Mouse (Mus musculus): ENCODE results near the gene Cab39. TPM values are rescaled to one million over a fixed set of nuclear protein-coding genes. Genes with fewer than 3 reads are reported as not detected.
A peak's percentile ranks its signal among the peaks of the same experiment; 100 is the strongest.
"Not testable (repeated sequence)": the region's sequence is repeated elsewhere in the genome, so short reads cannot be mapped to it uniquely, and the experiment has no call there.

Gene Cab39
- polyA plus RNA-seq, 1 experiment from 2014 or later: 74.3 TPM

- no peak for ATAC-seq
- POLR2A ChIA-PET: interaction anchor here (0.6 kb wide), 1 partner anchor 30 kb away, joined by 3 read pairs; no protein-coding TSS in a partner anchor
- TF ChIP-seq CTCF (IDR thresholded peaks at IDR 0.05): no peak
- in situ Hi-C loops (cut with MboI; ENCODE audit: low pct_unique_long_range_greater_than_20kb): no loop called here
- no peak for DNase-seq (ENCODE audit: low read depth, low spot score)
- CTCF ChIA-PET: no interaction called here
- peaks cover 16% of the 10 kb centered on the region for H3K27me3 ChIP-seq
These were observed 1.8 kb upstream of the Cab39 start for GRCm38 (mm10) chr1:85791476-85791875.

- in situ Hi-C loops (cut with MboI; ENCODE audit: low pct_unique_long_range_greater_than_20kb): no loop called here
- no peak for TF ChIP-seq CTCF (IDR thresholded peaks at IDR 0.05)
- POLR2A ChIA-PET: interaction anchor here (0.8 to 1.4 kb wide), 3 partner anchors 23 to 57 kb away, joined by 3 read pairs; no protein-coding TSS in a partner anchor
- peak; percentile 55 for ATAC-seq
- CTCF ChIA-PET: interaction anchor here (0.8 to 3.0 kb wide), 9 partner anchors 9 to 59 kb away, joined by 3 to 13 read pairs (median 5); no protein-coding TSS in a partner anchor
- DNase-seq (ENCODE audit: low read depth, low spot score): no peak
- H3K27me3 ChIP-seq: peaks cover 3% of the 10 kb centered on the region
These were observed 998 bp downstream of the Cab39 start for GRCm38 (mm10) chr1:85794106-85794771.

GRCm38 (mm10) chr1:85795196-85795595 is 2.0 kb downstream of the Cab39 start:
- POLR2A ChIA-PET: no interaction called here
- CTCF ChIA-PET: interaction anchor here (0.6 to 3.0 kb wide), 5 partner anchors 8 to 59 kb away, joined by 3 to 13 read pairs (median 5); no protein-coding TSS in a partner anchor

GRCm38 (mm10) chr1:85799776-85800175 is 6.5 kb downstream of the Cab39 start:
- in situ Hi-C loops (cut with MboI; ENCODE audit: low pct_unique_long_range_greater_than_20kb): loop anchor here (5.0 kb wide), 1 partner anchor 38 kb away; no protein-coding TSS in a partner anchor
- DNase-seq (ENCODE audit: low read depth, low spot score): no peak
- TF ChIP-seq CTCF (IDR thresholded peaks at IDR 0.05): no peak
- POLR2A ChIA-PET: no interaction called here
- CTCF ChIA-PET: interaction anchor here (0.8 to 0.9 kb wide), 2 partner anchors 42 to 241 kb away, joined by 3 read pairs; no protein-coding TSS in a partner anchor
- peak; percentile 44 for ATAC-seq
- H3K27me3 ChIP-seq: no peaks in the 10 kb centered on the region

More at GRCm38 (mm10) chr1:85795196-85795595, 2.0 kb downstream of the Cab39 start:
- ATAC-seq (no peak), DNase-seq (ENCODE audit: low read depth, low spot score) (no peak)
- no peak for TF ChIP-seq CTCF (IDR thresholded peaks at IDR 0.05)
- in situ Hi-C loops (cut with MboI; ENCODE audit: low pct_unique_long_range_greater_than_20kb): loop anchor here (5.0 kb wide), 1 partner anchor 42 kb away; no protein-coding TSS in a partner anchor
- no peaks in the 10 kb centered on the region for H3K27me3 ChIP-seq

GRCm38 (mm10) chr1:85802517-85802916 is 9.3 kb downstream of the Cab39 start:
- in situ Hi-C loops (cut with MboI; ENCODE audit: low pct_unique_long_range_greater_than_20kb): no loop called here
- no peak for ATAC-seq
- no peak for TF ChIP-seq CTCF (IDR thresholded peaks at IDR 0.05)
- CTCF ChIA-PET: interaction anchor here (1.2 to 2.2 kb wide), 2 partner anchors 9 to 39 kb away, joined by 3 to 12 read pairs; partner anchors contain the start of gene Cab39
- no peak for DNase-seq (ENCODE audit: low read depth, low spot score)
- H3K27me3 ChIP-seq: no peaks in the 10 kb centered on the region
- POLR2A ChIA-PET: interaction anchor here (0.6 kb wide), 1 partner anchor 43 kb away, joined by 3 read pairs; no protein-coding TSS in a partner anchor

GRCm38 (mm10) chr1:85804551-85804950 is 11.3 kb downstream of the Cab39 start:
- POLR2A ChIA-PET: no interaction called here
- in situ Hi-C loops (cut with MboI; ENCODE audit: low pct_unique_long_range_greater_than_20kb): no loop called here
- CTCF ChIA-PET: no interaction called here
- H3K27me3 ChIP-seq: no peaks in the 10 kb centered on the region
- ATAC-seq (no peak), DNase-seq (ENCODE audit: low read depth, low spot score) (no peak)
- TF ChIP-seq CTCF (IDR thresholded peaks at IDR 0.05): no peak

- no peak for ATAC-seq
- ChIA-PET POLR2A (no interaction called here), CTCF (interaction anchor here (2.9 kb wide), 1 partner anchor 15 kb away, joined by 13 read pairs; the partner anchor contains the start of gene Cab39)
- TF ChIP-seq CTCF (IDR thresholded peaks at IDR 0.05): no peak
- H3K27me3 ChIP-seq: no peaks in the 10 kb centered on the region
- in situ Hi-C loops (cut with MboI; ENCODE audit: low pct_unique_long_range_greater_than_20kb): no loop called here
- DNase-seq (ENCODE audit: low read depth, low spot score): no peak
These were observed 16.0 kb downstream of the Cab39 start for GRCm38 (mm10) chr1:85809256-85809655.

GRCm38 (mm10) chr1:85810343-85810742 is 17.1 kb downstream of the Cab39 start:
- no peaks in the 10 kb centered on the region for H3K27me3 ChIP-seq
- no peak for DNase-seq (ENCODE audit: low read depth, low spot score)
- ATAC-seq: no peak
- CTCF ChIA-PET: interaction anchor here (2.9 kb wide), 1 partner anchor 16 kb away, joined by 13 read pairs; the partner anchor contains the start of gene Cab39
- in situ Hi-C loops (cut with MboI; ENCODE audit: low pct_unique_long_range_greater_than_20kb): no loop called here
- no peak for TF ChIP-seq CTCF (IDR thresholded peaks at IDR 0.05)
- POLR2A ChIA-PET: no interaction called here

- in situ Hi-C loops (cut with MboI; ENCODE audit: low pct_unique_long_range_greater_than_20kb): no loop called here
- DNase-seq (ENCODE audit: low read depth, low spot score) (no peak), ATAC-seq (no peak)
- no peak for TF ChIP-seq CTCF (IDR thresholded peaks at IDR 0.05)
- no peaks in the 10 kb centered on the region for H3K27me3 ChIP-seq
- ChIA-PET POLR2A (no interaction called here), CTCF (interaction anchor here (2.9 kb wide), 1 partner anchor 17 kb away, joined by 13 read pairs; the partner anchor contains the start of gene Cab39)
These were observed 17.5 kb downstream of the Cab39 start for GRCm38 (mm10) chr1:85810787-85811186.

- DNase-seq (ENCODE audit: low read depth, low spot score); H3K27me3 ChIP-seq; in situ Hi-C loops (cut with MboI; ENCODE audit: low pct_unique_long_range_greater_than_20kb); POLR2A ChIA-PET; ATAC-seq; CTCF ChIA-PET: not testable (repeated sequence)
These were observed 21.0 kb downstream of the Cab39 start for GRCm38 (mm10) chr1:85814213-85814612.

- in situ Hi-C loops (cut with MboI; ENCODE audit: low pct_unique_long_range_greater_than_20kb): no loop called here
- ChIA-PET CTCF (no interaction called here), POLR2A (no interaction called here)
- no peak for DNase-seq (ENCODE audit: low read depth, low spot score)
- H3K27me3 ChIP-seq: no peaks in the 10 kb centered on the region
- no peak for TF ChIP-seq CTCF (IDR thresholded peaks at IDR 0.05)
- no peak for ATAC-seq
These were observed 24.9 kb downstream of the Cab39 start for GRCm38 (mm10) chr1:85818121-85818520.
